Mouse (Mus musculus): ENCODE measurements around the gene Babam2. TPM values are rescaled to one million over a fixed set of nuclear protein-coding genes. Genes with fewer than 3 reads are reported as not detected.

Babam2 gene
- total RNA-seq, 4 experiments from 2014 or later: 43.3 to 54.7 (median 48.8) TPM

GRCm38 (mm10) chr5:31713841-31714264, 16.4 kb downstream of the Babam2 start:
- DNase-seq (ENCODE audit: low spot score in 2 of 2): no peak

GRCm38 (mm10) chr5:31715486-31716150, 18.1 kb downstream of the Babam2 start:
- no peak for DNase-seq (ENCODE audit: low spot score in 2 of 2)

- no peak for DNase-seq (ENCODE audit: low spot score in 2 of 2)
Observed at GRCm38 (mm10) chr5:31724519-31724918, 27.0 kb downstream of the Babam2 start.

- DNase-seq (ENCODE audit: low spot score in 2 of 2): no peak
Observed at GRCm38 (mm10) chr5:31725885-31726284, 28.4 kb downstream of the Babam2 start.

- DNase-seq (ENCODE audit: low spot score in 2 of 2): no peak
Observed at GRCm38 (mm10) chr5:31727456-31727855, 30.0 kb downstream of the Babam2 start.

GRCm38 (mm10) chr5:31732644-31733338, 35.3 kb downstream of the Babam2 start:
- DNase-seq (ENCODE audit: low spot score in 2 of 2): no peak

- DNase-seq (ENCODE audit: low spot score in 2 of 2): no peak
Observed at GRCm38 (mm10) chr5:31741931-31742330, 44.4 kb downstream of the Babam2 start.

- DNase-seq (ENCODE audit: low spot score in 2 of 2): no peak
Observed at GRCm38 (mm10) chr5:31742521-31743031, 45.1 kb downstream of the Babam2 start.

GRCm38 (mm10) chr5:31749401-31749800, 51.9 kb downstream of the Babam2 start:
- no peak for DNase-seq (ENCODE audit: low spot score in 2 of 2)

GRCm38 (mm10) chr5:31750231-31750925, 52.9 kb downstream of the Babam2 start:
- DNase-seq (ENCODE audit: low spot score in 2 of 2): peak; percentile 30 to 84

- DNase-seq (ENCODE audit: low spot score in 2 of 2): peak in 1 of 2 experiments; percentile 38
Observed at GRCm38 (mm10) chr5:31750955-31751354, 53.5 kb downstream of the Babam2 start.

GRCm38 (mm10) chr5:31754634-31755033, 57.1 kb downstream of the Babam2 start:
- DNase-seq (ENCODE audit: low spot score in 2 of 2): no peak

- DNase-seq (ENCODE audit: low spot score in 2 of 2): no peak
Observed at GRCm38 (mm10) chr5:31755255-31755654, 57.8 kb downstream of the Babam2 start.

GRCm38 (mm10) chr5:31758310-31759091, 61.0 kb downstream of the Babam2 start:
- no peak for DNase-seq (ENCODE audit: low spot score in 2 of 2)

GRCm38 (mm10) chr5:31761836-31762235, 64.4 kb downstream of the Babam2 start:
- no peak for DNase-seq (ENCODE audit: low spot score in 2 of 2)

- no peak for DNase-seq (ENCODE audit: low spot score in 2 of 2)
Observed at GRCm38 (mm10) chr5:31762773-31763172, 65.3 kb downstream of the Babam2 start.

- no peak for DNase-seq (ENCODE audit: low spot score in 2 of 2)
Observed at GRCm38 (mm10) chr5:31765824-31766223, 68.3 kb downstream of the Babam2 start.

- DNase-seq (ENCODE audit: low spot score in 2 of 2): no peak
Observed at GRCm38 (mm10) chr5:31766841-31767542, 69.5 kb downstream of the Babam2 start.

GRCm38 (mm10) chr5:31771486-31771885, 74.0 kb downstream of the Babam2 start:
- no peak for DNase-seq (ENCODE audit: low spot score in 2 of 2)

GRCm38 (mm10) chr5:31771921-31772320, 74.4 kb downstream of the Babam2 start:
- no peak for DNase-seq (ENCODE audit: low spot score in 2 of 2)

- no peak for DNase-seq (ENCODE audit: low spot score in 2 of 2)
Observed at GRCm38 (mm10) chr5:31774976-31775375, 77.5 kb downstream of the Babam2 start.

Data from left cerebral cortex, adult 8-10 months (tissue).